In the genomic region with DNA sequence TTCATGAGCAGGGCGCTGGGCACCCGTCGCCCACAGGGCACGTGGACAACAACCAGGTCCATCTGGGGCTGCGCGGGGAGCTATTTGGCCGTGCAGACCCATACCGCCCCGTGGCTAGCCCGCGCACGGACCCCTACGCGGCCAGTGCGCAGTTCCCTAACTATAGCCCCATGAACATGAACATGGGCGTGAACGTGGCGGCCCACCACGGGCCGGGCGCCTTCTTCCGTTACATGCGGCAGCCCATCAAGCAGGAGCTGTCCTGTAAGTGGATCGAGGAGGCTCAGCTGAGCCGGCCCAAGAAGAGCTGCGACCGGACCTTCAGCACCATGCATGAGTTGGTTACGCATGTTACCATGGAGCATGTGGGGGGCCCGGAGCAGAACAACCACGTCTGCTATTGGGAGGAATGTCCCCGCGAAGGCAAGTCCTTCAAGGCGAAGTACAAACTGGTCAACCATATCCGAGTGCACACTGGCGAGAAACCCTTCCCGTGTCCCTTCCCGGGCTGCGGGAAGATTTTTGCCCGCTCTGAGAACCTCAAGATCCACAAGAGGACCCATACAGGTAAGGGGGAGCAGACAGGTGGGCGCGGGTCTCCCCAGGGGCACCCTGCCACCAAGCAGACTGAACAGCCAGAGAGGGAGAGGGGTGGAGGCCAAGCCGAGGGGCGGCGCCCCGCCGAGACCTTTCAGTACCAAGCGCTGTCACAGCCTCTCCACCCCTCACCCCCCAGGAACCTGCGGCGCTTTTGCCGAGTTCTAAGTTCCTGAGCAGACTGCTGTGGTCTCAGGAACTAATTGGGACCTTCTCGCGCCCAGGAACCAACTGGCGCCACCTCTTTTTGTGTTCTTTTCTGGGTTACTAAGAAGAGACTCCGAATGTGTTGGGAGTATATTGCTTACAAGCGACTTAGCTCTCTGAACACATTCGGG, we compare ENCODE assay signal across 8 mouse cellular contexts. TPM values are rescaled to one million over a fixed set of nuclear protein-coding genes. Genes with fewer than 3 reads are reported as not detected.
DNase-seq lines count a peak whose midpoint lies in the region; ATAC-seq and TF ChIP-seq lines count a peak whose summit lies in the region.

No protein-coding gene starts in this region.

- ATAC-seq in limb, embryonic 12.5 days (ENCODE audit: insufficient number of reproducible peaks, insufficient read depth, low FRiP score, low TSS enrichment, low read depth): no peak

- H3K27ac ChIP-seq in testis, adult 2 months (ENCODE audit: control insufficient read depth, insufficient read depth, low read depth, low read length): no peak overlapping the region
- peak overlapping the region; percentile 78 for H3K27ac ChIP-seq in limb, embryonic 12.5 days

- peak overlapping the region; percentile 63 for H3K4me2 ChIP-seq in limb, embryonic 12.5 days

- no peak for TF ChIP-seq CTCF in testis, adult 2 months (IDR thresholded peaks at IDR 0.05; ENCODE audit: control insufficient read depth, insufficient read depth, insufficient replicate concordance, low read depth, low read length)

- H3K27me3 ChIP-seq in testis, adult 2 months (ENCODE audit: control insufficient read depth, insufficient read depth, low read length): no peaks in the 10 kb centered on the region
- peaks cover 57% of the 10 kb centered on the region for H3K27me3 ChIP-seq in limb, embryonic 12.5 days

- DNase-seq in embryo, embryonic 9.5 days (ENCODE audit: extremely low spot score): peak; percentile 43
- DNase-seq in embryo, embryonic 10 days (ENCODE audit: low spot score): no peak
- no peak for DNase-seq in testis, postnatal 14 days (ENCODE audit: low spot score)
- no peak for DNase-seq in c-Kit-positive CD71-positive TER-119-positive erythroid progenitor cells, embryonic 14.5 days (ENCODE audit: low spot score)
- DNase-seq in ovary, postnatal 10 days (ENCODE audit: low spot score): no peak
- DNase-seq in gastrocnemius, postnatal 25 days: no peak

- 21% methylated on average over 56 of the region's 56 CpGs for WGBS in limb, embryonic 12.5 days

- TF ChIP-seq POLR2A in testis, adult 2 months (IDR thresholded peaks at IDR 0.05; ENCODE audit: control insufficient read depth, low read depth, low read length): no peak

- H3K4me3 ChIP-seq in testis, adult 2 months (ENCODE audit: control insufficient read depth, low read depth, low read length): peak overlapping the region; percentile 80
- H3K4me3 ChIP-seq in limb, embryonic 12.5 days (replicated peaks): peak overlapping the region; percentile 47

- no peaks in the 10 kb centered on the region for H3K36me3 ChIP-seq in testis, adult 2 months (ENCODE audit: control insufficient read depth, insufficient read depth, low read length)
- H3K36me3 ChIP-seq in limb, embryonic 12.5 days: no peaks in the 10 kb centered on the region

- H3K9me3 ChIP-seq in limb, embryonic 12.5 days: no peaks in the 10 kb centered on the region

- H3K4me1 ChIP-seq in testis, adult 2 months (ENCODE audit: control insufficient read depth, insufficient read depth, low read length): peaks cover 15% of the 10 kb centered on the region
- no peaks in the 10 kb centered on the region; the same call in 1 of the 2 replicates for H3K4me1 ChIP-seq in limb, embryonic 12.5 days (replicated peaks)

- H3K9ac ChIP-seq in limb, embryonic 12.5 days (replicated peaks): peak overlapping the region; percentile 62

RNA-seq across cellular contexts. Expression of a gene that starts 9.4 kb away (rescaled TPM):
- 2.5 and 3.0 TPM in 2 replicates for polyA plus RNA-seq in testis, adult 2 months (2012; rRNA removed)
- 10.5 and 11.9 TPM in 2 replicates for polyA plus RNA-seq in limb, embryonic 12.5 days (2016; fragmentation: Nextera tagmentation; extraction: Ambion mirVana)
- total RNA-seq in gastrocnemius, postnatal 25 days (2021): not detected
